Mouse (Mus musculus): ENCODE measurements around the gene Slc39a3.

GRCm38 (mm10) chr10:80994621-80995020 lies 42.6 kb downstream of the Slc39a3 start:
- TF ChIP-seq MYOG (IDR thresholded peaks at IDR 0.05; ENCODE audit: control insufficient read depth, extremely low read depth, insufficient read length) (no peak), CTCF (IDR thresholded peaks at IDR 0.05; ENCODE audit: control insufficient read depth, insufficient read depth, insufficient read length) (no peak), CEBPB (IDR thresholded peaks at IDR 0.05; ENCODE audit: low read depth) (no peak), MAX (IDR thresholded peaks at IDR 0.05) (no peak), USF1 (IDR thresholded peaks at IDR 0.05; ENCODE audit: low read depth) (no peak)
